Mouse (Mus musculus) myocyte (in vitro differentiated cells): ENCODE data around the gene Gm11492. TPM values are rescaled to one million over a fixed set of nuclear protein-coding genes. Genes with fewer than 3 reads are reported as not detected.
A peak's percentile ranks its signal among the peaks of the same experiment; 100 is the strongest.

Experiments used
- H3K27me3 ChIP-seq: one replicate; pipeline ENCODE4 v1.6.1; 2011; ENCODE audit not compliant: control insufficient read depth, insufficient read depth, insufficient read length
- H3K36me3 ChIP-seq: one replicate; pipeline ENCODE4 v1.6.1; 2011; ENCODE audit not compliant: control insufficient read depth, insufficient read depth
- H3K4me2 ChIP-seq: one replicate; pipeline ENCODE4 v1.6.1; 2011; ENCODE audit warnings: low read depth, control low read depth
- H3K4me3 ChIP-seq: one replicate; pipeline ENCODE4 v1.5.1; 2011; ENCODE audit warnings: mild to moderate bottlenecking, control low read depth, moderate library complexity
- H3K79me2 ChIP-seq: one replicate; pipeline ENCODE4 v1.6.1; 2011; ENCODE audit not compliant: control insufficient read depth, insufficient read depth
- H3ac ChIP-seq: one replicate; pipeline ENCODE4 v1.6.1; 2011; ENCODE audit not compliant: control insufficient read depth, insufficient read length
- CEBPB ChIP-seq: IDR thresholded peaks from 2 replicates; pipeline ENCODE4 v1.6.1; 2011; ENCODE audit warnings: mild to moderate bottlenecking, moderate library complexity; ENCODE audit not compliant: poor library complexity, insufficient read depth, severe bottlenecking
- E2F4 ChIP-seq: IDR thresholded peaks from one replicate; pipeline ENCODE4 v1.6.1; 2011; ENCODE audit warnings: mild to moderate bottlenecking, control low read depth, moderate library complexity; ENCODE audit not compliant: insufficient read depth
- MAX ChIP-seq: IDR thresholded peaks from one replicate; pipeline ENCODE4 v1.6.1; 2011; ENCODE audit warnings: low read depth, mild to moderate bottlenecking, control low read depth
- MYOD1 ChIP-seq, 3 experiments: IDR thresholded peaks; one replicate each; pipeline ENCODE4 v1.6.1; 2011; ENCODE audit warnings: control low read depth in 2 of 3, low read depth in 2 of 3, mild to moderate bottlenecking in 2 of 3, moderate library complexity in 1 of 3; ENCODE audit not compliant: insufficient read length in 2 of 3, control insufficient read depth in 1 of 3
- MYOG ChIP-seq, 3 experiments: IDR thresholded peaks; one replicate each; pipeline ENCODE4 v1.6.1; 2011; ENCODE audit warnings: control low read depth in 2 of 3, low read depth in 2 of 3, mild to moderate bottlenecking in 2 of 3; ENCODE audit not compliant: insufficient read length in 2 of 3, control insufficient read depth in 1 of 3, insufficient read depth in 1 of 3
- POLR2A ChIP-seq: IDR thresholded peaks from one replicate; pipeline ENCODE4 v1.6.1; 2011; ENCODE audit warnings: low read depth, mild to moderate bottlenecking, control low read depth, moderate library complexity; ENCODE audit not compliant: insufficient read length
- POLR2AphosphoS2 ChIP-seq: IDR thresholded peaks from one replicate; pipeline ENCODE4 v1.6.1; 2011; ENCODE audit warnings: low read depth, control low read depth; ENCODE audit not compliant: insufficient read length
- REST ChIP-seq: IDR thresholded peaks from one replicate; pipeline ENCODE4 v1.6.1; 2011; ENCODE audit warnings: mild to moderate bottlenecking, control low read depth, moderate library complexity; ENCODE audit not compliant: insufficient read depth, insufficient read length
- SRF ChIP-seq: IDR thresholded peaks from one replicate; pipeline ENCODE4 v1.6.1; 2011; ENCODE audit warnings: low read depth; ENCODE audit not compliant: control insufficient read depth, insufficient read length
- TCF12 ChIP-seq: IDR thresholded peaks from one replicate; pipeline ENCODE4 v1.6.1; 2011; ENCODE audit warnings: mild to moderate bottlenecking, control low read depth; ENCODE audit not compliant: poor library complexity, insufficient read depth, severe bottlenecking
- TCF3 ChIP-seq: IDR thresholded peaks from one replicate; pipeline ENCODE4 v1.6.1; 2011; ENCODE audit warnings: low read depth, control low read depth; ENCODE audit not compliant: insufficient read length
- USF1 ChIP-seq: IDR thresholded peaks from one replicate; pipeline ENCODE4 v1.6.1; 2011; ENCODE audit warnings: low read depth, mild to moderate bottlenecking, control low read depth, moderate library complexity
- polyA plus RNA-seq: library from polyadenylated mRNA; unstranded; fragments of >200 nt; fragmentation: generic; extraction: Trizol; gene quantifications from one replicate; pipeline ENCODE4 v1.2.1, GENCODE M21; 2012; ENCODE audit warnings: missing spikeins

Gene Gm11492
- polyA plus RNA-seq, 1 experiment = not detected

DNA sequence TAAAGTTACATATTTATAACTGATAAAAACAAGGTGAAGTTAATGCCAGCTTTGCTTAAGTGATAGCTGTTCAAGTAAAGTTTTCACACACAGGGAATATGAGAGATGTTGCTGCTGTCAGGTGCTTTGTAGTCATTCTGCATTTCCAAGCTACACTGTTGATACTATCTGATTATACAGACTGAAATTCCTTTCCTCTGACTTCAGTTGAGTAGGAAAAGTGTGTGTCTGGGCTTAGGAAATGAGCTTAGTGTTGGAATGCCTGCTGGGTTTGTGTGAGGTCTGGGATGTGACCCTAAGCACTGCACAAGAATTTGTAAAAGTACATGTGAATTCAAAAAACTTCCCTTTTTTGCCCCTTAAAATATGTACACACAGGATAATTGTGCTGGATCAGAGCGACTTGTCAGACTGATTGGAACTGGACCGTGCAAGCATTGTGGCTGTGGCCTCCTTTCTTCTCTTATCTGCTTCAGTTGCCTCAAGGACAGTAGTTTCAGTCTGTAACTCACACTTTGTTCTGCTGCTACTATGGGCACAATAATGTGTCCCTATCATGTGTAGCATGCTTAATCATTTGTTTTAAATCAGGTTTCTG is 11.2 kb upstream of the Gm11492 start:
- Histone ChIP-seq H3K36me3 (no peaks in the 10 kb centered on the region), H3ac (no peak overlapping the region), H3K4me3 (no peak overlapping the region), H3K27me3 (peaks cover 23% of the 10 kb centered on the region), H3K4me2 (no peak overlapping the region), H3K79me2 (no peaks in the 10 kb centered on the region)
- TF ChIP-seq REST = no peak
- no peak for TF ChIP-seq POLR2AphosphoS2
- TF ChIP-seq MYOD1 (IDR thresholded peaks at IDR 0.05; ENCODE audit: control insufficient read depth in 1 of 3, insufficient read length in 2 of 3, low read depth in 2 of 3) = no peak
- no peak for TF ChIP-seq TCF3

DNA sequence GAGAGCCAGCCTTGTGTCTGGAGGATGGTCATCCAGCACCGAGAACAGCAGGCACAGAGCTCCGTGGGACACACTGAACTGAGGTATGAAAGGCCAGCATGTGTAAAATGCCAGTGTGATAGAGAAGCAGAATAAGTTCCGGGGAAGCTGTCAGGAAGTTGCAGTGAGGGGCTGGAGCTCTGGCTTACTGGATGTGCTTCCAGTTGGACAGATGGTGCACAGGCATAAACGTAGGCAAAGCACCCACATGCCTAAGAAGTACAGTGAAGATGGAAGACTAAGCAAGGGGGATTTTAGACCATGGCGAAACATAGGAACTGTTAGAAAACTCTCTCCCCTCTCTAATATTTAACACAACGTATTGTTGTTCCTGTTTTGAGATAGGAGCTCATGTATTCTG is 5.2 kb upstream of the Gm11492 start:
- Histone ChIP-seq H3ac (no peak overlapping the region), H3K4me3 (no peak overlapping the region), H3K36me3 (no peaks in the 10 kb centered on the region), H3K4me2 (no peak overlapping the region), H3K79me2 (no peaks in the 10 kb centered on the region), H3K27me3 (peaks cover 24% of the 10 kb centered on the region)
- TF ChIP-seq TCF12 (no peak), TCF3 (no peak), REST (no peak), CEBPB (no peak), USF1 (no peak), POLR2A (no peak), E2F4 (no peak), MYOD1 (IDR thresholded peaks at IDR 0.05; ENCODE audit: control insufficient read depth in 1 of 3, insufficient read length in 2 of 3, low read depth in 2 of 3) (no peak), SRF (no peak), MAX (no peak), MYOG (IDR thresholded peaks at IDR 0.05; ENCODE audit: control insufficient read depth in 1 of 3, insufficient read depth in 1 of 3, insufficient read length in 2 of 3, low read depth in 2 of 3) (no peak), POLR2AphosphoS2 (no peak)

DNA sequence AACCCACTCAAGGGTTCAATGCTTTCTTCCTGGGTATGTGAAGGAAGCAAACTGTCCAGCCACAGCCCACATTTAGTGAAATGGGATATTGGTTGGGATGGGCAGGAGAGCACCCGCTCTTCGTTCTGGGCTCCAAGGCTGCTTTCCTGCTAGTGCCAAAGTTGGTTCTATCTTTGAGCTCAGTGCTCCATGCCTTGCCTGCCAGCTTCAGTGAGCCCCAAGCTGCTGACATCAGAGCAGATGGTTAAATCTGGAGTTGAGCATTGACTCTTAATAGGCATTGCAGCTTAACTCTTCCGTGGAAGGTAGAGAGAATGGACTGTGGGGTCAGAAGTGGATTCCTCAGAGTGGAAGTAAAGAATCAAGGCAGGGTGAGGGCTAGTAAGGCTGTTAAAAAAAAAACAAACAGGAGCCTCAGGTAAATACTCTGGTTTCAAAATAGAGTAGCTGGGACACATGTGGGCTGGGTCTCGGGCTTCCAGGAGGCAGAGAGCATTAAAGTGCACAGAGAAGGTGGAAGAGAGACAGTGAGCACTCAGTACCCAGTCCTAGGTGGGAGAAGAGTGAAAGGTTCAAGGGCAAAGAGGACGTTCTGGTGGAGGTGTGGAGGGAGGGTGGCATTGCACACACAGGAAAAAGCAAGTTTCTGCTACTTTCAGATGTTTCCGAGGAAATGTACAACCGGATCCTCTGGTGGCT is 2.0 kb downstream of the Gm11492 start, which contains the start of gene Sept4:
Sept4 (plus strand) TSS at position 649 of the 699 bp plus-strand sequence.
- no peak within 1 kb of the TSS for H3ac ChIP-seq
- H3K27me3 ChIP-seq = peaks cover 26% of the 10 kb centered on the region
- TF ChIP-seq E2F4 = no peak
- no peak for TF ChIP-seq MYOG (IDR thresholded peaks at IDR 0.05; ENCODE audit: control insufficient read depth in 1 of 3, insufficient read depth in 1 of 3, insufficient read length in 2 of 3, low read depth in 2 of 3)
- TF ChIP-seq POLR2AphosphoS2 = no peak
- no peak for TF ChIP-seq TCF3
- TF ChIP-seq SRF = no peak
- TF ChIP-seq CEBPB = no peak
- TF ChIP-seq MYOD1 (IDR thresholded peaks at IDR 0.05; ENCODE audit: control insufficient read depth in 1 of 3, insufficient read length in 2 of 3, low read depth in 2 of 3) = no peak
- no peak for TF ChIP-seq USF1
- TF ChIP-seq TCF12 = no peak
- no peaks in the 10 kb centered on the region for H3K36me3 ChIP-seq
- H3K4me2 ChIP-seq = no peak within 1 kb of the TSS
- no peaks in the 10 kb centered on the region for H3K79me2 ChIP-seq
- H3K4me3 ChIP-seq = no peak within 1 kb of the TSS

DNA sequence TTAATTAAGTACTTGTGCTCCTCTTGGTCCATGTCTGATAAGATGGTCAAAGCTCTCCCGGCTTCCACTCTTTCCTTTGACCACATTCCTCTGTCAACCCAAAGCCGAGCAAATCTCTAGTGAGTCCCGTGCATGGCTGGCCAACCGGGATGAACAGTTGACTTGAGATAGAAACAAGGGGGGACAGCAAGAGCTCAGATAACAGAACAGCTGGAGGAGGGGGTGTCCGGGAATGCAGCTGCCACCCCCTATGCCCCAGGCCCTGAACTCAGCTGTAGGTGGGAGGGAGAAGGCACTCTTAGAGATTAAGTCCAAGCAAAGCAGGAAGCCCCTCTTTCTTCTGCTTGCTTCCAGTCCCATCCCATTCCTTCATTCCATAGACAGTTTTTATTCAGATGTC is 4.3 kb downstream of the Gm11492 start:
- H3ac ChIP-seq = no peak overlapping the region
- no peaks in the 10 kb centered on the region for H3K36me3 ChIP-seq
- no peaks in the 10 kb centered on the region for H3K79me2 ChIP-seq
- H3K4me2 ChIP-seq = no peak overlapping the region
- H3K4me3 ChIP-seq = no peak overlapping the region
- peak in 2 of 3 experiments; percentile 46 to 59 for TF ChIP-seq MYOD1 (IDR thresholded peaks at IDR 0.05; ENCODE audit: control insufficient read depth in 1 of 3, insufficient read length in 2 of 3, low read depth in 2 of 3)
- TF ChIP-seq MYOG (IDR thresholded peaks at IDR 0.05; ENCODE audit: control insufficient read depth in 1 of 3, insufficient read depth in 1 of 3, insufficient read length in 2 of 3, low read depth in 2 of 3) = peak in 2 of 3 experiments; percentile 27 to 69
- TF ChIP-seq USF1 = no peak
- TF ChIP-seq POLR2AphosphoS2 = no peak
- peaks cover 25% of the 10 kb centered on the region for H3K27me3 ChIP-seq

DNA sequence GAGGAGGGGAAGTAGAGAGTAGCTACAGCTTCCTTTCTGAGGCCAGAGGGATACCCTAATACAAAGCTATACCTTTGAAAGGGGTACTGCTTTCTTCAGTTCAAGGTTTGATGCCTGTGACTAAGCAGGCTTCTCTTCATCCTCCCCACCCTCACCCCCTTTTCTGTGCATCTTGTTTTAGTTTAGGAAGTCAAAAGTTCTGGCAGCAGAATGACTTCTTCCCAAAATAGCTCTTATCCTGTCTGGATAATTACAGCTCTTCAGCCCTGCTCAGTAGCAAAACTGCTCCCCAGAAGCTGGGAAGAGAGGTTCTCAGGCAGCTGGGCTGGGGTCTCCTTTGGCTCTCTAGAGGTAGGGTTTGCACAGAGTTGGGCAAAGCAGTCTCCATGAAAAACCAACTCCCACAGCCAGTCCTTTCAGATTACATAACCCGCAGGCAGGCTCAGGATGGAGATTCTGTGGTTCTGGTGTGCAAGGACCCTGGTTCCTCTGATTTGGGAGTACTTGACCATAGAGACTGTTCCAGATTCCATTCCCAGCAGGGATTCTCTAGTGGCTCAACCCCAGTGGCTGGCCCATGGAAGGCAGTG is 5.0 kb downstream of the Gm11492 start:
- no peak overlapping the region for H3ac ChIP-seq
- H3K79me2 ChIP-seq = no peaks in the 10 kb centered on the region
- no peak overlapping the region for H3K4me2 ChIP-seq
- no peak overlapping the region for H3K4me3 ChIP-seq
- no peaks in the 10 kb centered on the region for H3K36me3 ChIP-seq
- TF ChIP-seq MYOG (IDR thresholded peaks at IDR 0.05; ENCODE audit: control insufficient read depth in 1 of 3, insufficient read depth in 1 of 3, insufficient read length in 2 of 3, low read depth in 2 of 3) (no peak), USF1 (no peak), POLR2A (no peak), REST (no peak), POLR2AphosphoS2 (no peak)
- H3K27me3 ChIP-seq = peaks cover 25% of the 10 kb centered on the region
